Mouse (Mus musculus) kidney, adult 2 months (tissue): ENCODE results near the gene Plpp2. TPM values are rescaled to one million over a fixed set of nuclear protein-coding genes. Genes with fewer than 3 reads are reported as not detected.

Source experiments
- DNase-seq: peaks from one replicate; pipeline ENCODE4 v3.0.0; 2021
- H3K27ac ChIP-seq: fragments of 200-500 bp; 2 replicates; pipeline ENCODE4 v1.5.1; 2012; ENCODE audit warnings: low read depth, low read length, control low read depth, inconsistent platforms; ENCODE audit not compliant: insufficient read depth
- H3K27me3 ChIP-seq: fragments of 200-500 bp; replicated peaks from 2 replicates; pipeline ENCODE4 v1.6.1; 2012; ENCODE audit warnings: mild to moderate bottlenecking, moderate library complexity, low read length, inconsistent platforms; ENCODE audit not compliant: control insufficient read depth, insufficient read depth
- H3K36me3 ChIP-seq: fragments of 200-500 bp; 2 replicates; pipeline ENCODE4 v1.6.1; 2012; ENCODE audit warnings: mild to moderate bottlenecking, moderate library complexity, low read length, inconsistent platforms; ENCODE audit not compliant: control insufficient read depth, insufficient read depth
- H3K4me1 ChIP-seq: fragments of 200-500 bp; 2 replicates; pipeline ENCODE4 v1.6.1; 2011; ENCODE audit warnings: low read length; ENCODE audit not compliant: control insufficient read depth, insufficient read depth
- H3K4me3 ChIP-seq: fragments of 200-500 bp; 2 replicates; pipeline ENCODE4 v1.5.1; 2011; ENCODE audit warnings: mild to moderate bottlenecking, low read depth, low read length, control low read depth; ENCODE audit not compliant: insufficient read depth
- CTCF ChIP-seq: fragments of 200-500 bp; conservative IDR thresholded peaks from 2 replicates; pipeline ENCODE4 v1.5.1; 2011; ENCODE audit warnings: low read depth, mild to moderate bottlenecking, control low read depth, low read length, moderate library complexity, mixed read lengths; ENCODE audit not compliant: insufficient read depth, insufficient read length
- POLR2A ChIP-seq: fragments of 200-500 bp; IDR thresholded peaks from one replicate; pipeline ENCODE4 v1.6.1; 2011; ENCODE audit warnings: low read depth, low read length, control low read depth
- WGBS: fragments of 180-500 bp; shearing (Covaris S2); methylation state at CpG from one replicate; pipeline ENCODE4 v1.1.7; 2018; 5-methylcytosine and 5-hydroxymethylcytosine counted together
- polyA plus RNA-seq: library from polyadenylated mRNA; depleted of rRNA; stranded (reverse); fragments of >200 nt; gene quantifications from 2 replicates; pipeline ENCODE4 v1.2.3, GENCODE M21; 2012

Gene Plpp2
- polyA plus RNA-seq, 1 experiment = 58.1 TPM

DNA sequence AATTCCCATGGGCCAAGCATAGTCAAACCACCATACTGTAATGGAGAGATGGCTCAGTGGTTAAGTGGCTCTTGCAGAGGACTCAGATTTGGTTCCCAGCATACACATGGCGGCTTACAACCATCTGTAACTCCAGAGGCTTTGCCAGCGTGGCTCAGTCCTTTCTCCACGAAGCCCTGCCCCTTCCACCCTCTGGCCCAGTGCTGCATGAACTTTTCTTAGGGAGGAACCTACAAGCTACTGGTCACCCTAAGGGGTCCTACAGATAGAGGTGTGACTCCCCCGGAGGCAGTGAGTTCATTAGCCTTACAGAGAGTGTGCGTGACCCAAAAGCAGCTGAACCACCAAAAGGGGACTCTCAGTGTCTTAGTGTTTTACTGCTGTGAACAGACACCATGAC is 23.4 kb upstream of the Plpp2 start:
- Histone ChIP-seq H3K27ac (no peak overlapping the region), H3K36me3 (no peaks in the 10 kb centered on the region), H3K4me3 (no peak overlapping the region), H3K27me3 (no peaks in the 10 kb centered on the region), H3K4me1 (peaks cover 7% of the 10 kb centered on the region; the same call in 1 of the 2 replicates)
- DNase-seq = no peak
- TF ChIP-seq POLR2A (no peak), CTCF (no peak)
- WGBS = 90% methylated on average over 5 of the region's 5 CpGs

DNA sequence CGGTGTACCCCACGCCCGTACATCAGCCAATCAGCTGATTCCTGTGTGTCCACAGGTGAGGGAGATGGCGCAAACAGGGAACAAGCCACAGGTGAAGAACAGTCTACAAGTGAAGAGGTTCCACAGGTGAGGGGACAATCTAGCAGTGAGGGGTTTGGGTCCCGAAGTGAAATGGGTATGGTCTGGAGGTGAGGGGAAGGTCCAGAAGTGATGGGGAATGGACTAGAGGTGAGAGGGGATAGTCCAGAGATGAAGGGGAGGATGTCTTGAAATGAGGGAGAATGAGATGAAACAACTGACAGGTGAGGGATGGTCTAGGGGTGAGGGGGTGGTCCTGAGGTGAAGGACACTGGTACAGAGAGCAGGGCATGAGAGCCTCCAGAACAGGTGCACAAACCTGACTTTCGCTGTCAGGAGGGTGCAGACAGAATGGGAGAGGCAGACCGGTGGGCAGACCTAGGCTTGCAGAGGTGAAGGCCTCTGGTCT is 21.7 kb upstream of the Plpp2 start:
- H3K36me3 ChIP-seq = no peaks in the 10 kb centered on the region
- DNase-seq = no peak
- TF ChIP-seq POLR2A (no peak), CTCF (no peak)
- no peak overlapping the region for H3K27ac ChIP-seq
- H3K4me3 ChIP-seq = peak overlapping the region; percentile 81
- 26% methylated on average over 7 of the region's 7 CpGs for WGBS
- H3K27me3 ChIP-seq = no peaks in the 10 kb centered on the region
- peaks cover 7% of the 10 kb centered on the region; the same call in 1 of the 2 replicates for H3K4me1 ChIP-seq

DNA sequence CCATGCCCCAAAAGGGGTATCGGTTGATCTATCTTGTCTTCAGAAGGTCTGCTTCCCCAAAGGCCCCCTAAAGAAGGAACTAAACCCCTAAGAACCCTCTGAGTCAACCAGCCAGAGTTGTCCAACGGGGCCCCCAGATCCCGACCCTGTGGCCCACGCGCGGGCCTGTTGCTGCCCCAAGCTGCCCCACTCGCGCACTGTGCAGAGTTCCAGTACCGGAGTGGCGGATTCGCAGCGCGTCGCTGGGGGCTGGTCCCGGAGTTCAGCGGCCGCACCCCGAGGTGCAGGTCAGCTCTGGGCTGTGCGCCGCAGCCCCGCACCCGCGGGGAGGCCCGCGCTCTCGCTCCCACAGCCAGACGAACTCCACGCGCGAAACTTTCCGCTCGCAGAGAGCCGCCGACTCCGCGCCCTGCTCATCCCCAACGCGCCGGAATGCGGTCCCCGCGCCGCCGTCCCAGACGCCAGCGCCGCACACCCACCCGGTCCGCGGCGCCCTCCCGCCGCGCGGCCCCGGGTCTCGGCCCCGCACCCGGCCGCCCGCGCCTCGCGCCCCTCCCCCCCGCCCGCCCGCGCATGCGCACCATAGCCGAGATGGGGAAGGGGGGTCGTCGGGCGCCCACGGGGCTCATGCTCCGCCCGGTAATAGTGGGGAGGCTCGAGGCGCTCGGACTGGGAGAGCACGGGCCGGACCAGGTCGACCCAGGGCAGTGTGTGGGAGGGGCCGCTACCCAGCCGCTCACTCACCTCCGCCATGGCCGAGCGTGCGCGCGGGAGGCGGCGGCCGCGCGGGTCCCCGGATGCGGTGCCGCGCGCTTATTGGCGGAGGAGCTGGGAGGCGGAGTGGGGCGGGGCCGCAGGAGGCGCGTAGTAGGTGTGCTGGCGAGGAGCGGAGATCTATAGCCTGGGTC is 21.0 kb upstream of the Plpp2 start, which contains the start of gene Mier2:
TSS of gene Mier2 (minus strand) at position 870 of the 908 bp plus-strand sequence.
- DNase-seq = peak; percentile 81
- Histone ChIP-seq H3K4me3 (peak within 1 kb of the TSS; percentile 81), H3K27ac (no peak within 1 kb of the TSS), H3K4me1 (peaks cover 7% of the 10 kb centered on the region; the same call in 1 of the 2 replicates), H3K36me3 (no peaks in the 10 kb centered on the region), H3K27me3 (no peaks in the 10 kb centered on the region)
- TF ChIP-seq CTCF = no peak
- no peak for TF ChIP-seq POLR2A
- under 1% methylated on average over 104 of the region's 108 CpGs for WGBS

DNA sequence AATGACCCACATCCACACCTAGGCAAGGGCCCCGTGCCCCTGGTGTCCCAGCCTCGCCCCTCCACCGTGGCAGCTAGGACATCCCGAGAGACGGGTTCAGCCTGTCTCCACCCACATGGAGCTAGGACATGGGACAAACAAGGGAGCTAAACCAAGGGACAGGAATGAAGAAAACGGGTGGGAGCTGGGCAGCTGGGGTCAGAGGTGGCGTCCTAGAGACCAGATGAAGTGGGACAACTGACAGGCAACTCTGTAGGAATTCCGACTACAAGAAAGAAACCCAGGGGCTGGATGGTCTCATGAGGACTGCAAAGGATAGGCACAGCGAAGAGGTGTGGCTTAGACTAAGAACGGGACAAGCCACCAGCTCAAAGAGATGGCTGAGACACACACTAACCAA is 20.1 kb upstream of the Plpp2 start:
- WGBS = 42% methylated on average over 10 of the region's 10 CpGs
- Histone ChIP-seq H3K27ac (no peak overlapping the region), H3K27me3 (no peaks in the 10 kb centered on the region), H3K36me3 (no peaks in the 10 kb centered on the region), H3K4me1 (peaks cover 7% of the 10 kb centered on the region; the same call in 1 of the 2 replicates), H3K4me3 (peak overlapping the region; percentile 81; the same call in 1 of the 2 replicates)
- DNase-seq = no peak
- TF ChIP-seq CTCF (no peak), POLR2A (no peak)

DNA sequence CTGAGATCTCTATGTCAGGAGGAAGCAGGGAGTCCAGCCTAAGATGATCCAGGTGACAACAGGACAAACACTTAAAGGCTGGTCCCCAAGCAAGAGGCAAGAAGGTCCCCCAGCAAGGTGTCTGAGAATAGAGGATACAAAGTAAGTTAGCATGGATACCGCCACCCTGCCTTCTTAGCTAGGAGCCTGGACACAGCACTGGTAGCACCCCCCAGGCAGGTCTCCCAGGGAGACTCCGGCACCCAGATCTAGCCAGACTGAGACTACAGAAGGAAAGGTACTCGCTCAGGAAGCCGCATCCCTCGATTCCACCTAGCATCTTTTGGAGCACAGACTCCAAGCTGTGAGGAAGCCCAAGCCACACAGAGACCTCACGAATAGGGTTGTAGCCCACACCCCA is 19.6 kb upstream of the Plpp2 start:
- Histone ChIP-seq H3K27ac (no peak overlapping the region), H3K4me3 (no peak overlapping the region), H3K4me1 (peaks cover 7% of the 10 kb centered on the region; the same call in 1 of the 2 replicates), H3K27me3 (no peaks in the 10 kb centered on the region), H3K36me3 (no peaks in the 10 kb centered on the region)
- TF ChIP-seq POLR2A = no peak
- no peak for TF ChIP-seq CTCF
- DNase-seq = no peak
- 81% methylated on average over 6 of the region's 6 CpGs for WGBS

DNA sequence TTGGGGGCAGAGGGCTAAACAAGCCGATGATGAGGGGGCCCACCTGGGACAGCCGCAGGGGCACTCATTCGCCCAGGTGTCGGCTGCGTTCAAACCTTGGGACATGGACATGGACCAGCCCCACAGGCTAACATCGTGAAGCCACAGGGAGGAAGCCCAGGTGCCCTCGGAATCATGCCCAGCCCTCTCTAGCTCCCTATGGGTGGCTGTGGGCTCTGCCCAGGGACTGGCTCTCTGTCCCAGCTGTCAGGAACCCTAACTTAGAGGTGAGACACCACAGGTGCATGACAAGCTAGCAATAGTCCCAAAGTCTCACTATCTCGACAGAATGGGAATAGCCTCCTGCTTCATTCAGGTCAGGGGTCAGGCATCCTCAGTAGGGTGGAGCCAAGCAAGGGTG is 18.9 kb upstream of the Plpp2 start:
- WGBS = 86% methylated on average over 8 of the region's 8 CpGs

DNA sequence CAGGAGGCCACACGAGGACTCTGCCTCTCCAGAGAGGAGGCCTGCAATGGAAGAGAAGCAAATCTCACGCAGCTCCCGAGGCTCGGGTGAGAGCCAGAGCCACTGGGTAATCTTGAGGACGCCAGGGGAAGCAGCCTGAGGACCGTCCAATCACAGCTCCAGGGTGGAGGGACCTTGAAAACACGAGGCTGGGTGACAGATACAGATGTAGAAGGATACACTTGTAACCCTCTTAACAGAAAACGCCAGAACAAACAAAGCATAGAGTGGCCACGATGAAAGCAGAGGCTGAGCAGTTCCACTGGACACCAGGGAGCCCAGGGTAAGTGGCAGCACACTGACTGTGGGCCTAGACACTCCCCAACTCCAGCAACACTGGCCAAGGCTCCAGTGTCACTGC is 16.8 kb upstream of the Plpp2 start:
- peaks cover 7% of the 10 kb centered on the region; the same call in 1 of the 2 replicates for H3K4me1 ChIP-seq
- WGBS = 86% methylated on average over 9 of the region's 9 CpGs
- H3K27ac ChIP-seq = no peak overlapping the region
- TF ChIP-seq CTCF (no peak), POLR2A (no peak)
- no peaks in the 10 kb centered on the region for H3K36me3 ChIP-seq
- no peak for DNase-seq
- H3K27me3 ChIP-seq = no peaks in the 10 kb centered on the region
- H3K4me3 ChIP-seq = no peak overlapping the region

More for the DNA sequence above, 18.9 kb upstream of the Plpp2 start:
- TF ChIP-seq POLR2A = no peak
- TF ChIP-seq CTCF = no peak
- DNase-seq = no peak
- H3K4me1 ChIP-seq = peaks cover 7% of the 10 kb centered on the region; the same call in 1 of the 2 replicates
- H3K4me3 ChIP-seq = no peak overlapping the region
- no peaks in the 10 kb centered on the region for H3K27me3 ChIP-seq
- H3K27ac ChIP-seq = no peak overlapping the region
- no peaks in the 10 kb centered on the region for H3K36me3 ChIP-seq
